Mouse (Mus musculus): Measurements from ENCODE around the gene Cep170b.

DNA sequence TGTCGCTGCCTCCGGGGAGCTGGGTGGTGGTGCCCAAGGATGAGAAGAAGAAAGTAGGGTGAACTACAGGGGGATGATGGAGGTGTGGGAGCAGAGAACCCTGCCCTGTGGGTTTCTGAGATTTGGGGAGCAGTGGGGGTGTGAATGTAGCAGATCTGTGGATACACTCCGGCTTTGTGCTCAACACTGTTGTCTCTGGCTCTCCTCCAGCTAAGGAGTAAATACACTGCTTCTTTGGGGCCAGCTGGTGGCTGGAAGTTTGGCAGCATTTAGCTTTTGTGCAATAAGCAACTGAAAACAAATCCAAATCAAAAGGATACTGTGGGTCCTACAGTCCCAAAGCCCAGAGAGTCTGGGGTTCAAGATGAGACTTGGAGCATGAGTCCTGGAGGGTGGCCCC, 6.3 kb upstream of the Cep170b start:
- no peak for TF ChIP-seq CTCF (IDR thresholded peaks at IDR 0.05; ENCODE audit: low read depth)
- no peak for TF ChIP-seq EP300 (IDR thresholded peaks at IDR 0.05; ENCODE audit: low read depth)

Data from liver, embryonic 14.5 days (tissue).